Mouse (Mus musculus) E14TG2a.4 (cell line): ENCODE measurements around the gene Suclg1.

Experiments used
- CTCF ChIP-seq: conservative IDR thresholded peaks from 2 replicates; pipeline ENCODE4 v1.5.1; 2014; ENCODE audit warnings: low read length
- NANOG ChIP-seq: IDR thresholded peaks from 2 replicates; pipeline ENCODE4 v1.6.1; 2014; ENCODE audit warnings: borderline replicate concordance, low read length, mixed read lengths
- POU5F1 ChIP-seq: IDR thresholded peaks from 2 replicates; pipeline ENCODE4 v1.6.1; 2014; ENCODE audit warnings: low read length, borderline replicate concordance

DNA sequence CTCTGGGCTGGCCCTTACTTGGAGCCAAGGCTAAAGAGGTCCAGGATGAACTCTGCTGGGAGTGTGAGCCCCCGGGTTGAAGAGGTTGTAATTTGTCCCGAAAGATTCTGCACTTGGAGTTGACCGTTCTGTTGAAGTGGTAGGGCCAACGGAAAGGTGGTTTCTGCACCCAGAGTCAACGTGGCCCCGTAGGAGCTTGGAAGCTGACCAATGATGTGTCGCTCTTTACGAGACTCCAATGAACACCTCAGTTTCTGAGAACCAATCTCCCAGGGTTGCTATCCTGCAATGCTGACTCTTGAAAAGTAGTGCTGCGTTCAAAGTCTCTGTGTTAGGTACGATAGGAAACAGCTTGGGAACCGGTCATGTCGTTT is 854 bp downstream of the Suclg1 start:
- TF ChIP-seq CTCF: no peak
- TF ChIP-seq POU5F1: no peak
- TF ChIP-seq NANOG: no peak
